Mouse (Mus musculus): ENCODE results near the gene Bach2. TPM values are rescaled to one million over a fixed set of nuclear protein-coding genes. Genes with fewer than 3 reads are reported as not detected.

The Bach2 gene
- polyA plus RNA-seq, 1 experiment from 2014 or later, result 1.1 TPM

DNA sequence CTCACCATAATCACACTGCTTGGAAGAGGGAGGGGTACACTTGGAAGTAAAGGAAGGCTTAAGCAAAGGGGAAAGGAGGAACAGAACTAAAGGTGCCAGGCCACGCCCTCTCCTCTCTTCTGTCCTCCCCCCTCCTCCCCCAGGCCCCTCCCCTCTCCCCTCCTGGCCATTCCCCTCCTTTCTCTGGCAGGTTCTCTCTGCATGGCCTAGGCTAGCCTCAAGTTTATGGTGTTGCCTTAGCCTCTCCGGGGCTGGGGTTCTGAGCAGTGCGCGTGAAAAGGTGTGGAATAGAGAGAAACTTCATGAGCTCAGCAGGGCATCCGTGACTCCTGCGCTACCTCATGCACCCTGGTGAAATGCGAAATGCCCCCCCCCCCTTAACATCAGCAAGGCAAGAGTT is 254.2 kb downstream of the Bach2 start:
- no peaks in the 10 kb centered on the region for H3K4me1 ChIP-seq (replicated peaks; ENCODE audit: control insufficient read depth, insufficient read depth, low read length)
- no peaks in the 10 kb centered on the region for H3K36me3 ChIP-seq (ENCODE audit: control insufficient read depth, insufficient read depth)
- TF ChIP-seq CTCF (IDR thresholded peaks at IDR 0.05; ENCODE audit: low read depth), result no peak
- H3K4me3 ChIP-seq (ENCODE audit: low read depth, low read length), result no peak overlapping the region
- H3K27me3 ChIP-seq (replicated peaks; ENCODE audit: control insufficient read depth, insufficient read depth, low read length), result no peaks in the 10 kb centered on the region
- no peak for ATAC-seq
- H3K4me2 ChIP-seq (replicated peaks; ENCODE audit: low read depth), result no peak overlapping the region
- no peak overlapping the region for H3K9ac ChIP-seq (ENCODE audit: low read depth, low read length)
- H3K27ac ChIP-seq (ENCODE audit: low read depth, low read length), result no peak overlapping the region
- no peaks in the 10 kb centered on the region for H3K9me3 ChIP-seq (ENCODE audit: control insufficient read depth)
- WGBS, result 91% methylated on average over 6 of the region's 7 CpGs

DNA sequence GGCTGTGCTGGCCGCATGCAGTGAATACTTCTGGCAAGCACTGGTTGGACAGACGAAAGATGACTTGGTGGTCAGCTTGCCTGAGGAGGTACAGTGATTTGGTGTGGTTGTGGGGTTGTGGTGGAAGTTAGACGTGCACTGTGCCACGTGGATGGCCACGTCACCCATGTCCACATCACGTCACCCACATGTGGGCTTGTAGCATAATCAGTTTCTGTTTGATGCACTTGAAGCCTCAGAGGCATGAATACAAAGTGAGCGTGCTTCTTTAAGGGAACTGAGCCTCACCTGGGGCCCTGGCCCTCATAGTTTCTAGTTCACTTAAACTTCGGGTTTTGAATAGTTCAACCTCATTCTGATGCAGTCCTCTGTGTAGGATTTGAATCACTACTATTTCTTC is 263.2 kb downstream of the Bach2 start:
- no peak for TF ChIP-seq CTCF (IDR thresholded peaks at IDR 0.05; ENCODE audit: low read depth)
- ATAC-seq, result no peak
- no peaks in the 10 kb centered on the region for H3K36me3 ChIP-seq (ENCODE audit: control insufficient read depth, insufficient read depth)

DNA sequence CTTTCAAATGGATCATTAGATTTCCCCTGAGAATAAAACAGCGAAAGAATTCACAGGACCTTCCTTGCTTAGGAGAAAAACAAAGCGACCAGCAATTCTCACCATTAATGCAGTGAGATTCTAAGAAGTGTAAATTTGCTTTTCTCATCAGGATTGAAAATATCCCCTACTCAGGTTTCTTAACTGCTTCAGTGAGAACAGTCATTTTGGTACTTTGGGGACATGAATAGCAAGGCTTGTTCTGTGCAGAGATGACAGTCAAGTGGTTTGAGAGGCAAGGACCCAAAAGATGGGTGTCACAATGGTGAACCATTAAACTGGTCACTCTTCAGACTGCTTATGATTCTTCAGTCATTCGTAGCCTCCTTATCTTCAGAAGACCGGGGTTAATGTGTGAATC is 263.6 kb downstream of the Bach2 start:
- Histone ChIP-seq H3K9me3 (ENCODE audit: control insufficient read depth) (no peaks in the 10 kb centered on the region), H3K27ac (ENCODE audit: low read depth, low read length) (no peak overlapping the region), H3K4me2 (replicated peaks; ENCODE audit: low read depth) (no peak overlapping the region), H3K36me3 (ENCODE audit: control insufficient read depth, insufficient read depth) (no peaks in the 10 kb centered on the region), H3K4me3 (ENCODE audit: low read depth, low read length) (no peak overlapping the region), H3K27me3 (replicated peaks; ENCODE audit: control insufficient read depth, insufficient read depth, low read length) (no peaks in the 10 kb centered on the region), H3K4me1 (replicated peaks; ENCODE audit: control insufficient read depth, insufficient read depth, low read length) (no peaks in the 10 kb centered on the region), H3K9ac (ENCODE audit: low read depth, low read length) (no peak overlapping the region)
- TF ChIP-seq CTCF (IDR thresholded peaks at IDR 0.05; ENCODE audit: low read depth), result no peak
- ATAC-seq, result no peak
- 84% methylated on average over 4 of the region's 4 CpGs for WGBS

More for the DNA sequence above, 263.2 kb downstream of the Bach2 start:
- Histone ChIP-seq H3K9me3 (ENCODE audit: control insufficient read depth) (no peaks in the 10 kb centered on the region), H3K27me3 (replicated peaks; ENCODE audit: control insufficient read depth, insufficient read depth, low read length) (no peaks in the 10 kb centered on the region), H3K4me3 (ENCODE audit: low read depth, low read length) (no peak overlapping the region), H3K27ac (ENCODE audit: low read depth, low read length) (no peak overlapping the region), H3K9ac (ENCODE audit: low read depth, low read length) (no peak overlapping the region), H3K4me2 (replicated peaks; ENCODE audit: low read depth) (no peak overlapping the region), H3K4me1 (replicated peaks; ENCODE audit: control insufficient read depth, insufficient read depth, low read length) (no peaks in the 10 kb centered on the region)
- WGBS, result 92% methylated on average over 8 of the region's 8 CpGs

DNA sequence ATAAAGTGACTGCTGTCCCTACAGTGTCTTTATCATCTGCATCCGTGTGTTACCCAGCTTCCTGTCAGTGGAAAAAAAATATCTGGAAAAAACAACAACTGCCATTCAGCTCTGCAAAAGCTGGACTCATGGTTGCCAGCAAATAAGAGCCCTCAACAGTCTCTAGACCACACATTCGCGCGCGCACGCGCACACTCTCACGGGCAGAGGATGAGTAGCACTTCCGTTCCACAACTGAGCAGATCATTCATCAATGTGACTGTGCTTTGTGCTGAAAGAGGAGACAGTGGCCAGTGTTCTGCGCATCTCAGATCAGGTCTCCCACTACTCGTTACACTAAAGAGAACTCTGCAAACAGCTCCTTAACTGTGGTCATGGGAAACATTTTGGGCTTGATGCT is 265.6 kb downstream of the Bach2 start:
- Histone ChIP-seq H3K9ac (ENCODE audit: low read depth, low read length) (no peak overlapping the region), H3K4me3 (ENCODE audit: low read depth, low read length) (no peak overlapping the region), H3K4me1 (replicated peaks; ENCODE audit: control insufficient read depth, insufficient read depth, low read length) (no peaks in the 10 kb centered on the region), H3K36me3 (ENCODE audit: control insufficient read depth, insufficient read depth) (no peaks in the 10 kb centered on the region), H3K4me2 (replicated peaks; ENCODE audit: low read depth) (no peak overlapping the region), H3K9me3 (ENCODE audit: control insufficient read depth) (no peaks in the 10 kb centered on the region), H3K27me3 (replicated peaks; ENCODE audit: control insufficient read depth, insufficient read depth, low read length) (no peaks in the 10 kb centered on the region), H3K27ac (ENCODE audit: low read depth, low read length) (no peak overlapping the region)
- no peak for TF ChIP-seq CTCF (IDR thresholded peaks at IDR 0.05; ENCODE audit: low read depth)
- WGBS, result 78% methylated on average over 11 of the region's 11 CpGs
- ATAC-seq, result no peak

DNA sequence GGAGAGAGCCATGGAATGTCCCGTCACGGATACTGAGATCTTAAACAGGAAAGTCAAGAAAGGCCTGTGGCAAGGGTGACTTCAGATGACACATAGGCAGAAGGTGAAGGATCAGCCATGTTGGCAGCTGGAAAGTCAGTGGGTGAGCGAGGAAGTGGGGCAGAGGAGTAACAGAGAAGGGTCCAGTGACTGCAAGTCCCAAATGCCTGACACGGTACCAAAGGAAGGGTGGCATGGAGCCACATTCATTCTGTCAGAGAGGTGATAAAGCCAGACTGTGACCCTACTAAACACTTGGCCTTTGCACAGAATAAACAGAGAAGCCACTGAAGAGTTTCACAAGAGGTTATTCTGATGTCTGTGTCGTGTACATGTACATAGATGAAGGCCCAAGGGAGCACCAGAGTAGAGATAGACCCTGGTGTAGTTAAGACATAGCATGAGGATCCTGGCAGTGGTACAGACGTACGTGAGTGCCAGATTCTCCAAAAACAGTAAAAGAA is 267.8 kb downstream of the Bach2 start:
- Histone ChIP-seq H3K27ac (ENCODE audit: low read depth, low read length) (no peak overlapping the region), H3K27me3 (replicated peaks; ENCODE audit: control insufficient read depth, insufficient read depth, low read length) (no peaks in the 10 kb centered on the region), H3K9me3 (ENCODE audit: control insufficient read depth) (no peaks in the 10 kb centered on the region), H3K9ac (ENCODE audit: low read depth, low read length) (no peak overlapping the region), H3K4me1 (replicated peaks; ENCODE audit: control insufficient read depth, insufficient read depth, low read length) (no peaks in the 10 kb centered on the region), H3K36me3 (ENCODE audit: control insufficient read depth, insufficient read depth) (no peaks in the 10 kb centered on the region), H3K4me2 (replicated peaks; ENCODE audit: low read depth) (no peak overlapping the region), H3K4me3 (ENCODE audit: low read depth, low read length) (no peak overlapping the region)
- WGBS, result 88% methylated on average over 7 of the region's 7 CpGs
- ATAC-seq, result no peak
- no peak for TF ChIP-seq CTCF (IDR thresholded peaks at IDR 0.05; ENCODE audit: low read depth)

DNA sequence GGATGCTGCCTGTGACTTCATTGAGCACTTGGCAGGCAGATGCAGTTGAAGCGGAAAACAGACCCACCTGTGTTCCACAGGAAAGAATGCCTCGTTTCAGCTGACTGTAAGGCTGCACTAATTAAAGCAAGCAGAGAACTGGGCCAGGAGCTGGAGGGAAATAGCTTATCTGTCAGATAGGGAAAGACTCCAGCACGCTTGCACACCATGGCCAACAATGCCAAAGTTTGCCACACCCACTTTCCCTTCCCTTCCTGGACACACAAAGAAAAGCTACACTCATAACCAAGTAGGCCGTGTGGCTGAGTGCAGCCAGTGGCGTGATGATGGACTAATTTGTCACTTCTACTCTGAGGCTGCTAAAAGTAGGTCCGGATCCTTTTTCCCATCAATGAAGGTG is 268.4 kb downstream of the Bach2 start:
- Histone ChIP-seq H3K9ac (ENCODE audit: low read depth, low read length) (no peak overlapping the region), H3K36me3 (ENCODE audit: control insufficient read depth, insufficient read depth) (no peaks in the 10 kb centered on the region), H3K4me3 (ENCODE audit: low read depth, low read length) (no peak overlapping the region), H3K4me1 (replicated peaks; ENCODE audit: control insufficient read depth, insufficient read depth, low read length) (no peaks in the 10 kb centered on the region), H3K27ac (ENCODE audit: low read depth, low read length) (no peak overlapping the region), H3K9me3 (ENCODE audit: control insufficient read depth) (no peaks in the 10 kb centered on the region), H3K4me2 (replicated peaks; ENCODE audit: low read depth) (no peak overlapping the region), H3K27me3 (replicated peaks; ENCODE audit: control insufficient read depth, insufficient read depth, low read length) (no peaks in the 10 kb centered on the region)
- 74% methylated on average over 6 of the region's 6 CpGs for WGBS
- ATAC-seq, result no peak
- TF ChIP-seq CTCF (IDR thresholded peaks at IDR 0.05; ENCODE audit: low read depth), result no peak

DNA sequence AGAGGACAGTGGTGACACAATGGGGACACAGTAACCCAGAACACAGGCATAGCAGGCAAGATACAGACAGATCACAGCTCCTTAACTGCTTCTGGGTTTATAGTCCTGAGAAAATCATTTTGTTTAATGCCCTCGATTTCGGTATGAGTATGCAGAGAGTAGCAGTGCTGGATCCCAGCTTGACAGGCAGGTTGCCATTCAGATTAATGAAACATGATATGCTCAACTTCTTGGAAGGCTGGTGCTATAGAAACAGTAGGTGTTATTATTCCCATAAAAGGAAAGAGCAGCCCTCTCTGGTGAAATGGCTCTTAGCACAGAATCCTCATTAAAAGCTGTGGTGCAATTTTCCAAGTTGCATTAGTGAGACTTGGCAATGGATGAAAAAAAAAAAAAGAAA is 270.0 kb downstream of the Bach2 start:
- 54% methylated on average over 2 of the region's 2 CpGs for WGBS
- no peak overlapping the region for H3K4me2 ChIP-seq (replicated peaks; ENCODE audit: low read depth)
- no peak overlapping the region for H3K9ac ChIP-seq (ENCODE audit: low read depth, low read length)
- H3K27me3 ChIP-seq (replicated peaks; ENCODE audit: control insufficient read depth, insufficient read depth, low read length), result no peaks in the 10 kb centered on the region
- no peak for TF ChIP-seq CTCF (IDR thresholded peaks at IDR 0.05; ENCODE audit: low read depth)
- ATAC-seq, result no peak
- no peaks in the 10 kb centered on the region for H3K9me3 ChIP-seq (ENCODE audit: control insufficient read depth)
- no peaks in the 10 kb centered on the region for H3K36me3 ChIP-seq (ENCODE audit: control insufficient read depth, insufficient read depth)
- H3K4me1 ChIP-seq (replicated peaks; ENCODE audit: control insufficient read depth, insufficient read depth, low read length), result no peaks in the 10 kb centered on the region
- H3K4me3 ChIP-seq (ENCODE audit: low read depth, low read length), result no peak overlapping the region
- H3K27ac ChIP-seq (ENCODE audit: low read depth, low read length), result no peak overlapping the region
